Mouse (Mus musculus): ENCODE data around the gene Gm9733.
"Not testable (repeated sequence)": the region's sequence is repeated elsewhere in the genome, so short reads cannot be mapped to it uniquely, and the experiment has no call there.

Gene Gm9733

DNA sequence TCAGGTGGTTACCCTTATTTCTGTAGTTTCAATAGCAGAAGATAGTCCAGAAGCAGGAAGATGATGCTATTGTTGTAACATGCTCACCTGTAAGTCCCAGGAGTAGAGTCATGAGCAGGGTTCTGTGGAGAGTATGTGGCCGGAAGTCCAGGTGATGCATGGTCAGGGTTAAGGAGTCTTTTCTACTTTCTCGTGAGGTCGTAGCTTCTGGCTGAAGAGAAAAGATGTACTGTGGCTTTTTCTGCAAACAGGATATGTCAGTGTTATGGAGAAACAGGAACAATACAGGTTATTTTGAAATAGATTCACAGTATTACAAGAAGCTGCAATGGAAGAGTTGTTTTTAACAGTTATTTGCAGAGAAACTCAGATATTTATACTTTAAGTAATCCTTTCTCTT lies at the start of gene Gm9733:
Gene Gm9733, minus strand, starts transcription at position 240 of the 400 bp plus-strand sequence.
- no peak for DNase-seq

DNA sequence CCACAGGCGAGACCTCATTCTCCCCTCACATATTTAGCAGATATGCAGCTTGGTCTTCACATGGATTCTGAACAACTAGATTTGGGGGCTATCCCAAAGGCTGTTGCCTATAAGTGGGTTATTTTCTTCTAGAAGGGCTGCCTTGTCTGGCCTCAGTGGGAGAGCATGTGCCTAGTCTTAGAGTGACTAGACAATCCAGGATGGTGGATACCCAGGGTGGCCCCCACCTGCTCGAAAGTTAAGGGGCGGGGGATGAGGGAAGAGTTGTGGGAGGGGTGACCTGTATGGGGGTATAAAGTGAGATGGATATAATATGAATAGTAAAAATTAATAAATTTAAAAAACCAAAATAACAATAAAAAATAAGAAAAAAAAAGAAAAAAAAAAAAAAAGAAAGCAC lies 23.6 kb upstream of the Gm9733 start:
- not testable (repeated sequence) for DNase-seq

- DNase-seq = not testable (repeated sequence)
These were observed 18.2 kb upstream of the Gm9733 start for GRCm38 (mm10) chr3:15350318-15350717.

DNA sequence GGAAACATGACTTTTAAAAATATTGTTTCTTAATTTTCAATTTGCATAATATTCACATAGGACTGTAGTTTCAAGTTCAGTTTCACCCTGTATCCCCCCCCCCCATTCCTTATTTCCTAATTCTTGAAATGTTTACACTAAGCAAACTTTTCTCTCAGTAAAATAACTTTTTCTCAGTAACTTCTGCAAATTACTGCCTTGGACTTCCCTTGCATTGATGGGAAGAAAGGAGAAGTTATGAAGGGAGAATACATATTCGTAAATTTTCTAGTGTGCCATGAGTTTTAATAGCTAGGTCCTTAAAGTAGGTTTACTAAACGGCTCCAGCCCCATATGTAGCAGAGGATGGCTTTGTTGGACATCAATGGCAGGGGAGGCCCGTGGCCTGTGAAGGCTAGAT lies 13.5 kb upstream of the Gm9733 start:
- DNase-seq = not testable (repeated sequence)

DNA sequence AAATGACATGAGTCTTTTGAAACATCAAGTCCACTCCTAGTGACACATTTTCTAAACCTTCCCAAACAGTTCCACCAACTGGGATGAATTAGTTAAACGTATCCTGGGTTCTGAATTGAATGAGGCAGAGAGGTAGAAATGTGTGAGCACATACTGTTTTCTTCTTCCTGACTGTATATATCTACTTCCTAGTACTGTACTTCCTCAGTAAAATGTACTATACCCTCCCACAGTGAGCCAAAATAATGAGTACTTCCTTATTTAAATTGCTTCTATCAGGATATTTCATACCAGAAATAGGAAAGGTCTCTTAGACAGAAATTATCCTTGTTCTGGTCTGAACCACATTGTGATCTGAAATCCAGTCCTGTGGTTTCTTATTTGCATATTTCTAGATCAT lies 8.2 kb upstream of the Gm9733 start:
- DNase-seq = no peak

GRCm38 (mm10) chr3:15334182-15334581 lies 2.1 kb upstream of the Gm9733 start:
- DNase-seq = no peak

GRCm38 (mm10) chr3:15331545-15331944 lies 557 bp downstream of the Gm9733 start:
- no peak for DNase-seq

DNA sequence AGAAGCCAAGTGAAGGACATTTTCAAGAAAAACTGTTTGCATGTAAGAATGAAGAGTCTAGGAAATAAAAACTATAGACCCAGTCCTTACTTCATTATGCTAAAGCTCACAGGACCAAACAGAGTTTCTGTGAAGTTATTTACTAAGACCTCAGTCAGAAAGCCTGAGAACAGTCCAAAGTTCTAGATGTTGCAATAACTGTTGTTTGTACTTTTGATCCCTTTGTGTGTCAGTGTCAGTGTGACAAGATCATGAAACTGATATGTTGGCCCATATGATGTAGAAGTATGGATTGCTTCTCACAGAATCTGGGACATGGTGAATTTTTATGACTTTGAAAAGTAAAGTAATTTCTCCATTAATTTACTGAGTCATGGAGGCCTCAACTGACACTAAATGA lies 2.6 kb downstream of the Gm9733 start:
- DNase-seq = no peak

DNA sequence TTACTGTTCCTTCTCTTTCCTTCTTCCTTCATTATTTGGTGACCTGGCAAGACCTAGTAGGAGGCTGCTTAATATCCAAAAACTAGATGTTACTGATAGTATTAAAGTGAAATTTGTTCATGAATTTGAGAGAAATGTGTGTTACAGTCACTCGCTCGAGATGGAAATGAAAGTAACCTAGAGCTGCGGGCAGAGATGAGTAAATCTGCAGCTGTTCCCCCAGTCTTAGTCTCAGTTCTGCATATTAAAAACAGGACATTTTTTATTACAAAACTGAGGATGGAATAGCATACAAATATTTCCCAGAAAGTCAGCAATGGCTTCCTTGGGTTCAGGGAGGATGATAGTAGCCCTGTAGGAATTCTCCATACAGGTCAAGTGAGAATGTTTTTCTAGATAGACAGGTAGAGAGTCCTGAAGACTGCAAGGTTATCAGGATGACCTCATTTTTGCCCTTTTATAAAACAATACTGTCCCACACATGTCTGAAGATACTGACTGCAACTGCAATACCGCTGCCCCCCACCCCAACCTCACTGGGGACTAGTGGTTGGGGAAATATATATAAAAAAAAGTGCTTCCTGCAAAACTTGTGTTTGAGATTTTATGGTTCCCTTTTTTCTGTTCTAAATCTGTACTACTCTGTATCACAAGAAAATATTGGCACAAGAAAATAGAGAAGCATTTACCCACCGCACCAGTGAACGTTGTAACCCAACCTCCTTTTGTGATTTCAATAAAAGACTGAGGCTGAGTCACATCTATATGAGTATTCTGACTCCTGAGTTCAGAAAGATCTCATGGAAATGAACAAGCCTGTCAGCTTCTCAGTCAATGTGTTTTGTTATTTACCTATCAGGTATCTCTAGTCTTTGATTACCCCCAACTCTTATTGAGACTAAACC lies 47.4 kb downstream of the Gm9733 start:
- DNase-seq = peak; percentile 21 to 37

GRCm38 (mm10) chr3:15275899-15276526 lies 56.1 kb downstream of the Gm9733 start:
- no peak for DNase-seq

GRCm38 (mm10) chr3:15264450-15264849 lies 67.7 kb downstream of the Gm9733 start:
- DNase-seq = no peak

- no peak for DNase-seq
These were observed 76.4 kb downstream of the Gm9733 start for GRCm38 (mm10) chr3:15255726-15256125.

All from spleen, adult 18-20 months (tissue).